Mouse (Mus musculus): ENCODE data around the gene Dlgap4.

Gene Dlgap4

GRCm38 (mm10) chr2:156803698-156804372 lies 190.3 kb downstream of the Dlgap4 start:
- DNase-seq (ENCODE audit: low spot score in 2 of 2), result no peak

GRCm38 (mm10) chr2:156804589-156804988 lies 191.1 kb downstream of the Dlgap4 start:
- no peak for DNase-seq (ENCODE audit: low spot score in 2 of 2)

GRCm38 (mm10) chr2:156806886-156807285 lies 193.4 kb downstream of the Dlgap4 start:
- no peak for DNase-seq (ENCODE audit: low spot score in 2 of 2)

GRCm38 (mm10) chr2:156809579-156809978 lies 196.1 kb downstream of the Dlgap4 start:
- peak; percentile 61 to 69 for DNase-seq (ENCODE audit: low spot score in 2 of 2)

- no peak for DNase-seq (ENCODE audit: low spot score in 2 of 2)
Observed at GRCm38 (mm10) chr2:156810716-156811115, 197.2 kb downstream of the Dlgap4 start.

- DNase-seq (ENCODE audit: low spot score in 2 of 2), result no peak
Observed at GRCm38 (mm10) chr2:156811556-156811955, 198.1 kb downstream of the Dlgap4 start.
